Mouse (Mus musculus): ENCODE measurements at regions not wholly inside any gene's neighbourhood (a gene's known extent, or its start where the extent isn't known, plus 50 kb on each side); places are given as distances from the start of the nearest gene placed in this dataset.

GRCm38 (mm10) chr4:66478601-66479217, 74.3 kb upstream of the Astn2 start:
- no peak for DNase-seq

Data from gastrocnemius, postnatal 10 days (tissue).